In genomic region chr5:148990891-148991311, GRCm38 (mm10) we compare ENCODE assay signal across 11 mouse cellular contexts. TPM values are rescaled to one million over a fixed set of nuclear protein-coding genes. Genes with fewer than 3 reads are reported as not detected.
DNase-seq lines count a peak whose midpoint lies in the region; ATAC-seq and TF ChIP-seq lines count a peak whose summit lies in the region.
"Had no signal": no experiment of that assay in that cellular context is flagged by ENCODE, and none has a peak within 500 bp of the region (broad histone marks: within the 10 kb centered on the region; RNA-seq: fewer than 3 reads in every experiment).

No protein-coding gene starts in this region.

- H3K36me3 ChIP-seq in lung, embryonic 14.5 days (ENCODE audit: insufficient read depth): no peaks in the 10 kb centered on the region
- no peaks in the 10 kb centered on the region for H3K36me3 ChIP-seq in kidney, embryonic 14.5 days (ENCODE audit: control insufficient read depth, insufficient read depth, low read length)
- H3K36me3 ChIP-seq in liver, embryonic 15.5 days (replicated peaks): no peaks in the 10 kb centered on the region
- H3K36me3 ChIP-seq in hindbrain, embryonic 13.5 days: no peaks in the 10 kb centered on the region

- peaks cover 4% of the 10 kb centered on the region; the same call in 1 of the 2 replicates for H3K4me1 ChIP-seq in lung, embryonic 14.5 days (ENCODE audit: insufficient read depth)
- H3K4me1 ChIP-seq in lung, adult 2 months (ENCODE audit: control insufficient read depth, insufficient read depth, low read length): peaks cover 2% of the 10 kb centered on the region; the same call in 1 of the 2 replicates
- peaks cover 5% of the 10 kb centered on the region for H3K4me1 ChIP-seq in brown adipose tissue, adult 24 weeks (ENCODE audit: control insufficient read depth, insufficient read depth, insufficient read length, low read length)
- peaks cover 18% of the 10 kb centered on the region for H3K4me1 ChIP-seq in kidney, embryonic 14.5 days (ENCODE audit: control insufficient read depth, insufficient read depth, low read length)
- peaks cover 19% of the 10 kb centered on the region for H3K4me1 ChIP-seq in liver, embryonic 15.5 days (replicated peaks)
- peaks cover 18% of the 10 kb centered on the region for H3K4me1 ChIP-seq in hindbrain, embryonic 13.5 days (replicated peaks)

- no peak for ATAC-seq in lung, embryonic 14.5 days (ENCODE audit: insufficient read depth)
- ATAC-seq in kidney, embryonic 14.5 days (ENCODE audit: low FRiP score, low TSS enrichment): no peak
- ATAC-seq in liver, embryonic 15.5 days (ENCODE audit: insufficient read depth): no peak
- no peak for ATAC-seq in hindbrain, embryonic 13.5 days (ENCODE audit: low FRiP score)

- H3K9me3 ChIP-seq in lung, embryonic 14.5 days (ENCODE audit: low read depth, low read length): peaks cover 3% of the 10 kb centered on the region; the same call in 1 of the 2 replicates
- peaks cover 12% of the 10 kb centered on the region for H3K9me3 ChIP-seq in kidney, embryonic 14.5 days (ENCODE audit: control insufficient read depth, low read length)
- peaks cover 7% of the 10 kb centered on the region; the same call in 1 of the 2 replicates for H3K9me3 ChIP-seq in liver, embryonic 15.5 days (replicated peaks)
- peaks cover 9% of the 10 kb centered on the region; the same call in 1 of the 2 replicates for H3K9me3 ChIP-seq in hindbrain, embryonic 13.5 days

- H3K27me3 ChIP-seq in lung, embryonic 14.5 days (ENCODE audit: insufficient read depth, low read length): no peaks in the 10 kb centered on the region
- no peaks in the 10 kb centered on the region for H3K27me3 ChIP-seq in kidney, embryonic 14.5 days (ENCODE audit: control insufficient read depth, insufficient read depth, low read length)
- no peaks in the 10 kb centered on the region for H3K27me3 ChIP-seq in liver, embryonic 15.5 days
- no peaks in the 10 kb centered on the region for H3K27me3 ChIP-seq in hindbrain, embryonic 13.5 days

- H3K27ac ChIP-seq in lung, embryonic 14.5 days (ENCODE audit: low read depth): peak overlapping the region; percentile 6; the same call in 1 of the 2 replicates
- H3K27ac ChIP-seq in brown adipose tissue, adult 24 weeks (replicated peaks; ENCODE audit: low read depth, low read length): peak overlapping the region; percentile 28
- peak overlapping the region; percentile 72 for H3K27ac ChIP-seq in kidney, embryonic 14.5 days (ENCODE audit: low read depth, low read length)
- H3K27ac ChIP-seq in liver, embryonic 15.5 days (replicated peaks): peak overlapping the region; percentile 26; the same call in 1 of the 2 replicates
- no peak overlapping the region for H3K27ac ChIP-seq in hindbrain, embryonic 13.5 days

- DNase-seq in lung, embryonic 14.5 days: no peak
- no peak for DNase-seq in lung, adult 2 months
- DNase-seq in spleen, postnatal 14 days (ENCODE audit: low spot score in 2 of 2): no peak
- no peak for DNase-seq in gastrocnemius, postnatal 25 days
- DNase-seq: embryo, embryonic 11 days had no signal

- no peak overlapping the region for H3K4me3 ChIP-seq in lung, embryonic 14.5 days (ENCODE audit: low read depth, low read length)
- no peak overlapping the region for H3K4me3 ChIP-seq in lung, adult 2 months (replicated peaks; ENCODE audit: extremely low read depth, low read depth, low read length)
- no peak overlapping the region for H3K4me3 ChIP-seq in brown adipose tissue, adult 24 weeks (ENCODE audit: insufficient read depth, low read depth, low read length)
- no peak overlapping the region for H3K4me3 ChIP-seq in kidney, embryonic 14.5 days (ENCODE audit: low read length)
- no peak overlapping the region for H3K4me3 ChIP-seq in liver, embryonic 15.5 days (replicated peaks)
- H3K4me3 ChIP-seq in hindbrain, embryonic 13.5 days: no peak overlapping the region
- H3K4me3 ChIP-seq: myocyte had no signal

- 43% methylated on average over 12 of the region's 12 CpGs for WGBS in lung, embryonic 14.5 days
- 63% methylated on average over 12 of the region's 12 CpGs for WGBS in lung, adult 2 months
- WGBS in kidney, embryonic 14.5 days: 29% methylated on average over 12 of the region's 12 CpGs
- 77% methylated on average over 12 of the region's 12 CpGs for WGBS in liver, embryonic 15.5 days (ENCODE audit: insufficient replicate concordance)
- WGBS in hindbrain, embryonic 13.5 days: 84% methylated on average over 12 of the region's 12 CpGs

- no peak for TF ChIP-seq POLR2A in lung, adult 2 months (IDR thresholded peaks at IDR 0.05; ENCODE audit: borderline replicate concordance, extremely low read depth, low read depth, low read length)

- no peak overlapping the region for H3K9ac ChIP-seq in lung, embryonic 14.5 days
- H3K9ac ChIP-seq in kidney, embryonic 14.5 days (ENCODE audit: low read depth, low read length): no peak overlapping the region
- no peak overlapping the region for H3K9ac ChIP-seq in liver, embryonic 15.5 days
- H3K9ac ChIP-seq in hindbrain, embryonic 13.5 days: no peak overlapping the region

- no peak for TF ChIP-seq CTCF in lung, embryonic 14.5 days (IDR thresholded peaks at IDR 0.05; ENCODE audit: low read depth)
- TF ChIP-seq CTCF in lung, adult 2 months (IDR thresholded peaks at IDR 0.05; ENCODE audit: insufficient read depth, low read length): no peak

- H3K4me2 ChIP-seq in lung, embryonic 14.5 days: no peak overlapping the region
- H3K4me2 ChIP-seq in kidney, embryonic 14.5 days (replicated peaks; ENCODE audit: low read depth, low read length): 0 out of 2 replicates have a peak overlapping the region, but pooled peaks have one; percentile 3
- no peak overlapping the region for H3K4me2 ChIP-seq in liver, embryonic 15.5 days
- H3K4me2 ChIP-seq in hindbrain, embryonic 13.5 days: no peak overlapping the region

RNA-seq across cellular contexts. Expression of gene Gm42791, which starts 4.0 kb away (rescaled TPM):
- 0.58 and 1.2 TPM in 2 replicates for polyA plus RNA-seq in lung, embryonic 14.5 days (2014; fragmentation: Nextera tagmentation; extraction: Ambion mirVana)
- polyA plus RNA-seq in lung, adult 2 months (2012; rRNA removed): not detected in 2 replicates
- not detected in 2 replicates for polyA plus RNA-seq in brown adipose tissue, adult 24 weeks (2012; ENCODE audit: insufficient read depth, insufficient read length, missing spikeins)
- polyA plus RNA-seq in kidney, embryonic 14.5 days (2014; fragmentation: Nextera tagmentation; extraction: Ambion mirVana): 0.47 TPM in 1 of 2 replicates, not detected in the other
- polyA plus RNA-seq in liver, embryonic 15.5 days (2015; fragmentation: Nextera tagmentation; extraction: Ambion mirVana): 1.1 TPM in 1 of 2 replicates, not detected in the other
- 5.4 and 6.6 TPM in 2 replicates for polyA plus RNA-seq in hindbrain, embryonic 13.5 days (2015; fragmentation: Nextera tagmentation; extraction: Ambion mirVana)
- total RNA-seq in gastrocnemius, postnatal 25 days (2021): 1 to 10 TPM; 3.6 to 3.8 TPM
- polyA plus RNA-seq: frontal cortex, adult 2 months had no signal
